Mouse (Mus musculus): Measurements from ENCODE around the gene Cwc25. TPM values are rescaled to one million over a fixed set of nuclear protein-coding genes. Genes with fewer than 3 reads are reported as not detected.
"Not testable (repeated sequence)": the region's sequence is repeated elsewhere in the genome, so short reads cannot be mapped to it uniquely, and the experiment has no call there.

The Cwc25 gene
- total RNA-seq, 2 experiments from 2014 or later = 18.7 to 20.2 TPM

GRCm38 (mm10) chr11:97710067-97710466 is 56.3 kb downstream of the Cwc25 start:
- DNase-seq (ENCODE audit: low spot score in 2 of 2) = not testable (repeated sequence)

GRCm38 (mm10) chr11:97703039-97703826 is 63.1 kb downstream of the Cwc25 start, which contains the start of gene Psmb3:
TSS of gene Psmb3 (plus strand) at chr11:97703399.
- peak; percentile 100 for DNase-seq (ENCODE audit: low spot score in 2 of 2)
- intact Hi-C loops (cut with DNase I) = no loop called here

More at GRCm38 (mm10) chr11:97710067-97710466, 56.3 kb downstream of the Cwc25 start:
- intact Hi-C loops (cut with DNase I) = not testable (repeated sequence)

DNA sequence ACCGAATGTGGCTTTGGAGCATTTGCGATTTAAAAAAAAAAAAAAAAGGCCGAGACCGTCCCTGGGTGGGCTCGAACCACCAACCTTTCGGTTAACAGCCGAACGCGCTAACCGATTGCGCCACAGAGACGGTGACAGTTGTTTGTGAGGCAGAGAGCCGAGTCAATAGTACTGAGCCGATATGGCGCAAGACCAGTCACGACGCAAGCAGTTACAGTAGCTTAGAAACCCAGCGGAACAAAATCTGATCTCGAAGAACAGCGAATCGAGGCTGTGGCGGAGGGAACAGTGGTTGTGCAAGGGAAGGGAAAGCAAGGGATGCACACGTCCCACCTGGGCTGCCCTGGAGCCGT is 64.0 kb downstream of the Cwc25 start:
- peak; percentile 90 to 94 for DNase-seq (ENCODE audit: low spot score in 2 of 2)
- intact Hi-C loops (cut with DNase I) = no loop called here

DNA sequence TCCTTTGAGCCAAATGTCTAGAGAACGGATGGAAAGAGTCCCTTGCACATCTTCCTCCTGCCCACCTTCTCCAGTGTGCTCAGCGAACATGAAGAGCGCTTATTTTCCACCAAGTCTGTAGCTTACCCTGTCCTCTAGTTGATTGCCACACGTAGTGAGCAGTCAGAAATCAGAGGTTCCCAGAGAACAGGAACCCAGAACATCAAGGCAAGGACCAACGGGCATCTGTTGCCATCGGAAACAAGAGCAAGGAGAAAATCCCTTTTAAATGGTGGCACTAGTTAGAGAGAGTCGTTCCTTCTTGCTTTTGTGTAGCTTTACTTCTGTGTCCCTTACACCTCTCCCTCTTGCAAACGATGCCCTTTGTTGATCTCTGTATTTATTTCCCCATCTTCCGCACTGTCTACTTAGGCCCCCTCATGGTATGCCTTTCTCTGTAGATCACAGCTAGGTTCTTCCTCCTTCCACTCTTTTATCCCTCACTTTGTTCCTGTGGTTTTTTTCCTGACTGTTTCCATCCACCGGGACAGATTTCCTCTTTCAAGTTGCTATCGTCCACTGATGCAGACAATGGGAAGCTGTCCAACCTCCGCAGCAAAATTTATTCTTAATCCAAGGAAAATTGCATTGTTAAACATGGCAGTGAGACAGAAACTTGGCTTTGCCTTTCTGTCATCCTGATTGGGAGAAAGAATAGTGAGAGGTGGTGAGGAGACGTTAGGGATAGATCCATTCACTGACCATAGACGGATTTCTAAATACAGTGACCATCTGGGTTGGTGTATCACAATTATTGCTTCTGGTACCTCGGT is 64.6 kb downstream of the Cwc25 start:
- DNase-seq (ENCODE audit: low spot score in 2 of 2) = no peak
- intact Hi-C loops (cut with DNase I) = no loop called here

GRCm38 (mm10) chr11:97700746-97701580 is 65.4 kb downstream of the Cwc25 start:
- DNase-seq (ENCODE audit: low spot score in 2 of 2) = peak in 1 of 2 experiments; percentile 40
- intact Hi-C loops (cut with DNase I) = no loop called here

DNA sequence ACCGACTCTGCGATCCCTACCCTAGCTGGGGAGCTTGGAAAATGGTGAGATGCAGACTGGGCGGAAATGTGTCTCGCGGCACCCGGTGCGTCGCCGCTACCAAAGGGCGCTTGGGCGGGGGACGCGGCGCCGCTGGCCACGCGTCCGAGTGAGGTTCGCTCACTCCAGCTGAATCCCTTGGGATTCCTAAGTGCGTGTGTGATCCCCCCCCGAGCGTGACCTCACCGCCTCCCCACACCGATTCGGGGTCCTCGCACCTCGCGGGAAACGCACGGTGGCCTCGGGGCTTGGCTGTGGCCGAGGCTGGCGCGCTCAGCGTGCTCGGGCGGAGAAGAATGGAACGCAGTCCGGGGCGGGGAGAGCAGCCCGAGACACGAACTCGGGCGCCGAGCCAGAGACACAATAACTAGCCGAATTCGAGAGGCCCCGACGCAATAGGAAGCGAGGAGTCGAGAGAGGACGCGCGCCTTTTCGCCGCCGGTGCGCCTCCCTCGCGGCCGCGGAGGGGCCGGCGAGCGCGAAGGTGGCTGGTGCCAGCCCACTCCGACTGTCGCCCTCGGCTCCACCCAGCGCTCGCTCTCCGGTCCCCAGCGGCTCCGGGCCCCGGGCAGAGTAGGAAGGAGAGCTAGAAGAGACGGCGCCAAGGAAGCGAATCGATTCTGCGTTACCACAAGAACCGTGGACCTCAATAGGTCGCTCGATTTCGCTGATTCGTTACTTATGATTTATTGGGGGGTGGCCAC is 66.2 kb downstream of the Cwc25 start, which contains the start of gene Pcgf2:
Gene Pcgf2 (minus strand): TSS at position 495 of the 743 bp plus-strand sequence.
- intact Hi-C loops (cut with DNase I) = no loop called here
- DNase-seq (ENCODE audit: low spot score in 2 of 2) = peak; percentile 72

- peak; percentile 86 to 87 for DNase-seq (ENCODE audit: low spot score in 2 of 2)
- intact Hi-C loops (cut with DNase I) = loop anchor here (2.0 to 10.0 kb wide), 3 partner anchors 37 to 205 kb away; partner anchors contain the start of genes Mllt6 and Pip4k2b
Measured at GRCm38 (mm10) chr11:97699626-97700002, 66.7 kb downstream of the Cwc25 start.

- intact Hi-C loops (cut with DNase I) = loop anchor here (2.0 to 10.0 kb wide), 3 partner anchors 37 to 204 kb away; partner anchors contain the start of genes Mllt6 and Pip4k2b
- DNase-seq (ENCODE audit: low spot score in 2 of 2) = no peak
Measured at GRCm38 (mm10) chr11:97698741-97699611, 67.4 kb downstream of the Cwc25 start.

DNA sequence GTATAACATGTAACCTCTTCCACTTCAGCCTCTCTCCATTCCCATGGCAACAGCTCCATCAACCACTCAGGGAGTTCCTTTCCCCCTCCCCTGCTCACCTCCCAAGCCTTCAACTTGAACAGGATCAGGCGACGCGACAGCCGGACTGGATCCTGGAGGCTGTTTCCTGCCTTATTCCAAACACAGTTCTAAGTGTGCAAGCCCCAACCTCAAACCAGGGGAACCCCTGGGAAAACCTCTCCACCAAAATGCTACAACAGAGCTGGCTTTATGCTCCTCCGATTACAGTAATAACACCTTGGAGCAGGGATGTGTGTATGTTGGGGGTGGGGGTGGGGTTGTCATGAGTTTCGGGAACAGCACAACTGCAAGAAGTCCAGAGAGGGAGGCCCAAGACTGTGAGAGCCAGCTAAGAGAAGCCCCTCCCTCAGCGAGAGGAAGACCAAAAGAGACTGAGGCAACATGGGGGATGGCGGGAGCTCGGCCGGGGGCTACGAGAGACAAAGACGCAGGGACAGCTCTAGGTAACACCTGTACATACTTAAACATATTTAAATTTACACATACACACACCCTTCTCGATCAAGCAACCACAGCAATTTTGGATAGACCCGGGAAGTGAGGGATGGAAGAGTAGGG is 68.3 kb downstream of the Cwc25 start:
- no peak for DNase-seq (ENCODE audit: low spot score in 2 of 2)
- intact Hi-C loops (cut with DNase I) = loop anchor here (2.0 to 10.0 kb wide), 3 partner anchors 36 to 203 kb away; partner anchors contain the start of genes Mllt6 and Pip4k2b

DNA sequence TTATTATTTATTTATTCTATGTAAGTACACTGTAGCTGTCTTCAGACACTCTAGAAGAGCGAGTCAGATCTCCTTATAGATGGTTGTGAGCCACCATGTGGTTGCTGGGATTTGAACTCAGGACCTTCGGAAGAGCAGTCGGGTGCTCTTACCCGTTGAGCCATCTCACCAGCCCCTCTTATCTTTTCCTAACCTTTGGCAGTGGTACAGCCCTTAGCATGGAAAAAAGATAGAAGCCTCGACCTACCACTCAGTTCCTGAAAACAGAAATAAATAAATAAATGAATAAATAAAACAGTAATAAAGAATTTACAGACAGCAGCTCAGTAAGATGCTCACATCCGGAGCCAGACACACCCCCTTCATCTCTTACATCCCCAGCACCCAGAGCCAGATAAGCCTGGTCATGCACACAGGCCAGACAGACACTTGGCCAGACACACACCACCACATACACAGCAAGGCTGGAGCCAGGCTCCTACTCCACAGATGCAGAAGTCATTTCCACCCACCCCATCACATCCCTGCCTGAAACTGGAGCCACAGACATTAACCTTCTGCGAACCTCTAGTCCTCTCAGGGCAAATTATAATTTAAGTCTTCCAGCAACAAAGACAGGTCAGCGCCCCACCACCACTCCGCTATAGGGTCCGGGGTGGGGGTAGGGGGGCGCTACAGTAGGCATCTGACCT is 69.0 kb downstream of the Cwc25 start:
- intact Hi-C loops (cut with DNase I) = loop anchor here (5.0 to 10.0 kb wide), 2 partner anchors 35 to 203 kb away; partner anchors contain the start of gene Mllt6
- no peak for DNase-seq (ENCODE audit: low spot score in 2 of 2)

- intact Hi-C loops (cut with DNase I) = loop anchor here (5.0 to 10.0 kb wide), 2 partner anchors 34 to 202 kb away; partner anchors contain the start of gene Mllt6
- no peak for DNase-seq (ENCODE audit: low spot score in 2 of 2)
Measured at GRCm38 (mm10) chr11:97696669-97697068, 69.7 kb downstream of the Cwc25 start.

GRCm38 (mm10) chr11:97695712-97696401 is 70.5 kb downstream of the Cwc25 start:
- intact Hi-C loops (cut with DNase I) = loop anchor here (5.0 to 10.0 kb wide), 2 partner anchors 34 to 201 kb away; partner anchors contain the start of gene Mllt6
- no peak for DNase-seq (ENCODE audit: low spot score in 2 of 2)

Measured in left cerebral cortex, postnatal 25 days (tissue).